Mouse (Mus musculus) lung, postnatal 0 days (tissue): ENCODE measurements around the gene Pcf11. TPM values are rescaled to one million over a fixed set of nuclear protein-coding genes. Genes with fewer than 3 reads are reported as not detected.

Experiments
- ATAC-seq: fragments of 200-750 bp; cut with Nextera tagmentation; 2 replicates; pipeline ENCODE4 v1.8.0; 2017; ENCODE audit warnings: moderate library complexity
- DNase-seq: peaks from one replicate; pipeline ENCODE4 v3.0.0-alpha.2; 2016; ENCODE audit warnings: low spot score
- H3K27ac ChIP-seq: fragments of 300-500 bp; sonication (generic); 2 replicates; pipeline ENCODE4 v1.5.1; 2014; ENCODE audit warnings: antibody characterized with exemption, mild to moderate bottlenecking, low read length, mixed read lengths
- H3K27me3 ChIP-seq: fragments of 300-500 bp; sonication (generic); replicated peaks from 2 replicates; pipeline ENCODE4 v1.6.1; 2014; ENCODE audit warnings: low read length, mixed read lengths; ENCODE audit not compliant: insufficient read depth
- H3K36me3 ChIP-seq: fragments of 300-500 bp; sonication (generic); 2 replicates; pipeline ENCODE4 v1.6.1; 2014; ENCODE audit warnings: low read length, mixed read lengths; ENCODE audit not compliant: insufficient read depth
- H3K4me1 ChIP-seq: fragments of 300-500 bp; sonication (generic); 2 replicates; pipeline ENCODE4 v1.6.1; 2014; ENCODE audit warnings: antibody characterized with exemption, low read depth, low read length, mixed read lengths; ENCODE audit not compliant: insufficient read depth
- H3K4me2 ChIP-seq: fragments of 300-500 bp; sonication (generic); replicated peaks from 2 replicates; pipeline ENCODE4 v1.6.1; 2014; ENCODE audit warnings: low read depth, mild to moderate bottlenecking, low read length, moderate library complexity, mixed read lengths
- H3K4me3 ChIP-seq: fragments of 300-500 bp; sonication (generic); 2 replicates; pipeline ENCODE4 v1.5.1; 2014; ENCODE audit warnings: low read depth, low read length
- H3K9ac ChIP-seq: fragments of 300-500 bp; sonication (generic); replicated peaks from 2 replicates; pipeline ENCODE4 v1.6.1; 2014; ENCODE audit warnings: low read depth, mild to moderate bottlenecking
- H3K9me3 ChIP-seq: fragments of 300-500 bp; sonication (generic); 2 replicates; pipeline ENCODE4 v1.6.1; 2016; ENCODE audit warnings: low read length, mixed read lengths
- CTCF ChIP-seq: IDR thresholded peaks from 2 replicates; pipeline ENCODE4 v1.5.1; 2016; ENCODE audit warnings: antibody characterized with exemption, mild to moderate bottlenecking
- EP300 ChIP-seq: IDR thresholded peaks from 2 replicates; pipeline ENCODE4 v1.6.1; 2016; ENCODE audit warnings: antibody characterized with exemption, mild to moderate bottlenecking, control low read depth
- WGBS: fragments of 180-500 bp; shearing (Covaris S2); extraction: QIAGEN DNeasy Blood & Tissue Kit; methylation state at CpG from one replicate; pipeline ENCODE4 v1.1.7; 2014; 5-methylcytosine and 5-hydroxymethylcytosine counted together
- polyA plus RNA-seq: library from polyadenylated mRNA; unstranded; fragments of >200 nt; fragmentation: Nextera tagmentation; extraction: Ambion mirVana; gene quantifications from 2 replicates; pipeline ENCODE4 v1.2.1, GENCODE M21; 2015

The Pcf11 gene
- polyA plus RNA-seq, 1 experiment from 2014 or later, result 17.4 TPM

DNA sequence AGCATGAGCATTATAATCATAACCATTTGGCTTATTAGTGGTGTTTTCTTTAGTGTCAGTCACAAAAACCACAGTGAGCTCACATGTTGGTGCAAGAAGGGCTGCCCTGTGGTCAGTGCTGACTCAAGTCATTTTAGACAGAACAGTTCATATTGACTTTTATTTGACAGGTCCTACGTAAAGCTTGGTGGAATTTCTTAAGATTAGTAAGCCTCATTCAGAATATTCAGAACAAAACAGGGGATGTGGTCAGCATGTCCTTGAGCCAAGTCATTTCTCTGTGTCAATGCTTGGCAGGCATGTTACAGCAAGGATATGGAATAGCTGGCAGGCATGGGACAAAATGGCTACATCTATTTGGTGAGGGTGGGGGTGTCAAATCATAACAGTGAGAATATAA, 33.9 kb upstream of the Pcf11 start:
- H3K27me3 ChIP-seq, result no peaks in the 10 kb centered on the region
- H3K27ac ChIP-seq, result no peak overlapping the region
- H3K4me1 ChIP-seq, result no peaks in the 10 kb centered on the region
- H3K4me2 ChIP-seq, result no peak overlapping the region
- no peak for TF ChIP-seq CTCF
- no peak for TF ChIP-seq EP300
- H3K9ac ChIP-seq, result no peak overlapping the region
- no peak overlapping the region for H3K4me3 ChIP-seq
- ATAC-seq (no peak), DNase-seq (no peak)
- 49% methylated on average over 1 of the region's 1 CpGs for WGBS
- H3K9me3 ChIP-seq, result no peaks in the 10 kb centered on the region
- no peaks in the 10 kb centered on the region for H3K36me3 ChIP-seq

DNA sequence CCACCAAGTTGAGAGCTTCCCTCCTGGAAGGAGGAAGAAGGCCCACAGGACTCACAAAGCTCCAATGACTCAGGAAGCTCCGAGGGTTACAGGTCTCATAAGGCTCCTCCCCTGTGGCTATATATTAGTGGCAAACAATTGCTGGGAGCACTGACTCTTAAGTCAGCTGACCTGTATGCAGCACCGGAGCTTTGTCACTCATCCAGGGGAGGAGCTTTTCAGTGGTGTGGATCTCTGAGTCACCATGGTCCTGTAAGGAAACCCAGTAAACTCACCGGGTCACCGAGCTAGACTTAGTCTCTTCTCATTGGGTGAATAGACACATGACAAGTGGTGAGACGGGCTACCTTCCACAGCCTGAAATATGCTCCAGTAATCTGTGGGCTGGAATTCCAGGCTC, 29.0 kb upstream of the Pcf11 start:
- DNase-seq (peak; percentile 13), ATAC-seq (peak; percentile 33)
- Histone ChIP-seq H3K27ac (no peak overlapping the region), H3K4me2 (no peak overlapping the region), H3K36me3 (no peaks in the 10 kb centered on the region), H3K9ac (no peak overlapping the region), H3K9me3 (no peaks in the 10 kb centered on the region), H3K4me3 (no peak overlapping the region), H3K27me3 (no peaks in the 10 kb centered on the region), H3K4me1 (no peaks in the 10 kb centered on the region)
- TF ChIP-seq EP300, result no peak
- TF ChIP-seq CTCF, result no peak
- 63% methylated on average over 5 of the region's 5 CpGs for WGBS

DNA sequence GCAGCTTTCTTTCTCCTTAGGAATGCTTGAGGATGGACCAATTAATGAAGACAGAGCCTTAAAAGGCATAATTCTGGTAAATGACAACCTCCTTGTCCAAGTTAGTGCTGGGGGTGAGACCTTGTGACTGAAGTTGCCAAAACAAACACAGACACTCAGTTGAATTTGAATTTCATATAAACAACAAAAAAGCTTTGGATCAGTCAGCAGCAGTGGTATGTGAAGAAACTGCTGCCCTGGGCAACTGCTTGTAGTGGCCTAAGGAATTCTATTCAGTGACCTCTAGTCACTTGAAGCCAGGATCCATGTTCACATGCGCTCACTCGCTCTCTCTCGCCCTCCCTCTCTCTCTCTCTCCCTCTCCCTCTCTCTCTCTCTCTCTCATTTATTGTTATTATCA, 26.7 kb upstream of the Pcf11 start:
- H3K9ac ChIP-seq, result no peak overlapping the region
- no peaks in the 10 kb centered on the region for H3K9me3 ChIP-seq
- no peak overlapping the region for H3K27ac ChIP-seq
- DNase-seq, result peak; percentile 8
- no peaks in the 10 kb centered on the region for H3K27me3 ChIP-seq
- H3K4me1 ChIP-seq, result no peaks in the 10 kb centered on the region
- TF ChIP-seq CTCF (no peak), EP300 (no peak)
- no peak overlapping the region for H3K4me2 ChIP-seq
- ATAC-seq, result no peak
- no peak overlapping the region for H3K4me3 ChIP-seq
- H3K36me3 ChIP-seq, result no peaks in the 10 kb centered on the region
- 64% methylated on average over 3 of the region's 3 CpGs for WGBS

DNA sequence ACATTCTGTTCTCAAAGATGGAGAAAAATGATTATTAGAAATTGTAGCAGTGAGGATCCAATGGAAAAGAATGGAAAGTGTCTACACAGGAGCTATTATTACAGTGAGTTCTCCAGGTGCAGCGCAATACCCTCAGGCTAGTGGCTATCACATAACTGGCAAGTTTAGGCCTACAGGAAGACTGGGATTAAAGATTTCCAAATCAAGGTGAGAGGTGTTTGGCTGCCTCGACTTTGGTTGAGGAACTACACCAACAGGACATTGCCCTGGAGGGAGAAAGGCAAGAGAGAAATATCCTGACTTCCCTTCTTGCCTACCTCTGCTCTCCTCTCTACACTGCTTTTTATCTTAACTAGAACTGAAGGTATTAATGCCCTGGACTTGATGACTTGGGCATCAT, 19.4 kb upstream of the Pcf11 start:
- Histone ChIP-seq H3K9me3 (no peaks in the 10 kb centered on the region), H3K4me1 (no peaks in the 10 kb centered on the region), H3K4me3 (no peak overlapping the region), H3K27me3 (no peaks in the 10 kb centered on the region), H3K4me2 (no peak overlapping the region), H3K27ac (no peak overlapping the region), H3K9ac (no peak overlapping the region), H3K36me3 (no peaks in the 10 kb centered on the region)
- WGBS, result 70% methylated on average over 2 of the region's 2 CpGs
- ATAC-seq (no peak), DNase-seq (no peak)
- TF ChIP-seq CTCF (no peak), EP300 (no peak)

DNA sequence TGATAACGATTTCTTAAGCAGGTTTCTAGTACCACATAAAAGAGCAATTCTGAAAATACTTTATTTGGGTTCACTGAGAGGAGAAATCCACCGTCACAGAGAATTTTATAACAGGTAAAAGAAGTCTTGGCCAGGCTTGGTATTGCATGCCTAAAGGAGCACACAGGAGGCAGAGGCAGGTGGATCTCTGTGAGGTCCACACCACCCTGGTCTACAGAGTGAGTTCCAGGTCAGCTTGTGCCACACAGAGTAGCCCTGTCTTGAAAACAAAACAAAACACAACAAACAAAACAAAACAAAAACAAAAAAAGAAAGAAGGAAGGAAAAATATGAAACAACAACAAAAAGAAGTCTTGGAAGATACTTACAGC, 18.6 kb upstream of the Pcf11 start:
- Histone ChIP-seq H3K4me2 (no peak overlapping the region), H3K9ac (no peak overlapping the region), H3K27ac (no peak overlapping the region), H3K9me3 (no peaks in the 10 kb centered on the region), H3K4me1 (no peaks in the 10 kb centered on the region), H3K36me3 (no peaks in the 10 kb centered on the region), H3K4me3 (no peak overlapping the region), H3K27me3 (no peaks in the 10 kb centered on the region)
- WGBS, result 47% methylated on average over 2 of the region's 2 CpGs
- ATAC-seq (no peak), DNase-seq (no peak)
- TF ChIP-seq CTCF (no peak), EP300 (no peak)

DNA sequence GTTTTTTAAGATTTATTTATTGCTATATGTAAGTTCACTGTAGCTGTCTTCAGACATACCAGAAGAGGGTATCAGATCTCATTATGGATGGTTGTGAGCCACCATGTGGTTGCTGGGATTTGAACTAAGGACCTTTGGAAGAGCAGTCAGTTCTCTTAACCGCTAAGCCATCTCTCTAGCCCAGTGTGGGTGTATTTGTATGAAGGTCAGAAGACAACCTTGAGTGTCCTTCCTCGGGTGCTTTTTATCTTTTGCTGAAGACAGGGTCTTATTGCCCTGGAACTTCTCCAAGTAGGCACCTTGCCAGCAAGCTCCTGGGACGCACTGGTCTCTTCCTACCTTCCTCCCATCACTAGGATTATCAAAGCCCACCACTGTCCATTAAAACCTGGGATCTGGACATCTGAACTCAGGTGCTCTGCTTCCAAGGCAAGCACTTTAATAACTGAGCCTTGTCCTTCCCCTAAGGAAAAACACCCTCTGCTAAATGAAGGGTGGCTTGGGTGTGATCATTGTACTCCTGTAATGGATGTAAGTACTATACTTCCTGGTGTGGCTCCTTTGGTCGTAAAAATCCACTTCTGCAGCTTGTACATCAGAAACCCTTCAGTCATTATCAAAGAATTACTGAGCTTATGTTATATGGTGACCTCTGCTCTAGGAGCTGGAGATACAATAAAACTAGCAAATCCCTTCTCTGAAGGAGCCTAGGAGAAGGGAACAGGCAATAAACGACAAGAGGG, 18.0 kb upstream of the Pcf11 start:
- ATAC-seq (no peak), DNase-seq (no peak)
- H3K27ac ChIP-seq, result no peak overlapping the region
- H3K36me3 ChIP-seq, result no peaks in the 10 kb centered on the region
- H3K9ac ChIP-seq, result no peak overlapping the region
- 37% methylated on average over 5 of the region's 5 CpGs for WGBS
- no peaks in the 10 kb centered on the region for H3K4me1 ChIP-seq
- no peaks in the 10 kb centered on the region for H3K9me3 ChIP-seq
- no peaks in the 10 kb centered on the region for H3K27me3 ChIP-seq
- no peak overlapping the region for H3K4me3 ChIP-seq
- H3K4me2 ChIP-seq, result no peak overlapping the region
- no peak for TF ChIP-seq EP300
- no peak for TF ChIP-seq CTCF

DNA sequence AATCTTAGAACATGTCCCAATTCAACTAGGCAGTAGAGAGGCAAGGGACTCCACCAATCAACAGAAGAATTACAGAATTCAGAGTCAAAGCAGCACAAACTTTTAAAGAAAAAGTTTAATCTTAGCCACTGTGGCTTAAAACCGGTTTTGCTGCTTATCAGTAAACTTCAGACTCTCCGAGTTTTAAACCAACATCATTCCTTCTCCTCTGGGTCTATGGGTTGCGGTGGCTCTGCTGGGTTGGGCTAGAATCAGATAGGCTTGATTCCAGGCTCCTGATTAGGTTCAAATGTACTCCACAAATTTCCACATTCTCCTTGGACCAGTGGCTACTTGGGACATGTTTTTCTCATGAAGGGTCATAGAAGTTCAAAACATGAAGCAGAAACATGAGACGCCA, 7.6 kb upstream of the Pcf11 start:
- WGBS, result 39% methylated on average over 4 of the region's 4 CpGs
- Histone ChIP-seq H3K4me2 (no peak overlapping the region), H3K9ac (no peak overlapping the region), H3K4me3 (no peak overlapping the region), H3K36me3 (no peaks in the 10 kb centered on the region), H3K27me3 (no peaks in the 10 kb centered on the region), H3K27ac (no peak overlapping the region), H3K9me3 (no peaks in the 10 kb centered on the region), H3K4me1 (no peaks in the 10 kb centered on the region)
- DNase-seq, result peak; percentile 28
- no peak for TF ChIP-seq CTCF
- no peak for ATAC-seq
